Mouse (Mus musculus): ENCODE data around the gene Vmn1r124. TPM values are rescaled to one million over a fixed set of nuclear protein-coding genes. Genes with fewer than 3 reads are reported as not detected.

Gene Vmn1r124
- polyA plus RNA-seq (2014; fragmentation: Illumina TruSeq; extraction: RNeasy Lipid Tissue Mini Kit (QIAGEN cat#74804)): not detected

DNA sequence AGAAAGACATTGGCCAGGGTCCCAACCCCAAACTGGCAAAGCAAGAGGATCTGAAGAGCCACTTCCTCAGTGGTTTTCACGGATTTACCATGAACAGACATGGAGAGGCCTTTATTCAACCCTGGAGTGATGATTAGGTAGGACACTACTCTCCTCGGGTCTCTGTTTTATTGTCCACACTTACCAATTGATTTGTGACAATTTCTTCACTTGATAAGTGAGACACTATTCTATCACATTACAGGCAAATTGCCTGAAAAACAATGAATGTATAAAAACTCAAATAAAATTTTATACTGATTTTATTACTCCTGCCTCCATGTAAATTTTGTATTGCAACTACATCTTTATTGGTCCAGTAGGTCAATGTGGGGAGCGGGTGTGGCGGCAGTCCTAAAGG is at the start of gene Vmn1r124:
TSS of gene Vmn1r124 (minus strand) at position 101 of the 400 bp plus-strand sequence.

GRCm38 (mm10) chr7:21301367-21301766 is 41.0 kb upstream of the Vmn1r124 start, which contains the start of gene Vmn1r126:
Vmn1r126 (minus strand) TSS chr7:21301467.

DNA sequence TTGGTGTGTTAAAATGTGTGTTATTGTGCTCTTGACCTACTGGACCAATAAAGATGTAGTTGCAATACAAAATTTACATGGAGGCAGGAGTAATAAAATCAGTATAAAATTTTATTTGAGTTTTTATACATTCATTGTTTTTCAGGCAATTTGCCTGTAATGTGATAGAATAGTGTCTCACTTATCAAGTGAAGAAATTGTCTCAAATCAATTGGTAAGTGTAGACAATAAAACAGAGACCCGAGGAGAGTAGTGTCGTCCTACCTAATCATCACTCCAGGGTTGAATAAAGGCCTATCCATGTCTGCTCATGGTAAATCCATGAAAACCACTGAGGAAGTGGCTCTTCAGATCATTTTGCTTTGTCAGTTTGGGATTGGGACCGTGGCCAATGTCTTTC is 11.5 kb upstream of the Vmn1r124 start, which contains the start of gene Vmn1r125:
TSS of gene Vmn1r125 (plus strand) at position 301 of the 400 bp plus-strand sequence.

Other genes starting within 250 kb of the Vmn1r124 start
- gene Vmn1r119, start 248.2 kb downstream of the Vmn1r124 start, polyA plus RNA-seq (2014; fragmentation: Illumina TruSeq; extraction: RNeasy Lipid Tissue Mini Kit (QIAGEN cat#74804)): not detected
- not detected for gene Vmn1r120, start 206.8 kb downstream of the Vmn1r124 start, polyA plus RNA-seq (2014; fragmentation: Illumina TruSeq; extraction: RNeasy Lipid Tissue Mini Kit (QIAGEN cat#74804))
- not detected for gene Vmn1r121, start 162.1 kb downstream of the Vmn1r124 start, polyA plus RNA-seq (2014; fragmentation: Illumina TruSeq; extraction: RNeasy Lipid Tissue Mini Kit (QIAGEN cat#74804))
- gene Vmn1r122, start 126.5 kb downstream of the Vmn1r124 start, polyA plus RNA-seq (2014; fragmentation: Illumina TruSeq; extraction: RNeasy Lipid Tissue Mini Kit (QIAGEN cat#74804)): not detected
- gene Vmn1r123, start 98.4 kb downstream of the Vmn1r124 start, polyA plus RNA-seq (2014; fragmentation: Illumina TruSeq; extraction: RNeasy Lipid Tissue Mini Kit (QIAGEN cat#74804)): not detected
- gene Gm5157, start 70.2 kb downstream of the Vmn1r124 start, polyA plus RNA-seq (2014; fragmentation: Illumina TruSeq; extraction: RNeasy Lipid Tissue Mini Kit (QIAGEN cat#74804)): not detected
- not detected for gene Vmn1r125, start 11.6 kb upstream of the Vmn1r124 start, polyA plus RNA-seq (2014; fragmentation: Illumina TruSeq; extraction: RNeasy Lipid Tissue Mini Kit (QIAGEN cat#74804))
- not detected for gene Vmn1r126, start 40.9 kb upstream of the Vmn1r124 start, polyA plus RNA-seq (2014; fragmentation: Illumina TruSeq; extraction: RNeasy Lipid Tissue Mini Kit (QIAGEN cat#74804))
- gene Vmn1r127, start 59.2 kb upstream of the Vmn1r124 start, polyA plus RNA-seq (2014; fragmentation: Illumina TruSeq; extraction: RNeasy Lipid Tissue Mini Kit (QIAGEN cat#74804)): not detected
- not detected for gene Vmn1r128, start 88.8 kb upstream of the Vmn1r124 start, polyA plus RNA-seq (2014; fragmentation: Illumina TruSeq; extraction: RNeasy Lipid Tissue Mini Kit (QIAGEN cat#74804))
- not detected for gene Vmn1r129, start 100.7 kb upstream of the Vmn1r124 start, polyA plus RNA-seq (2014; fragmentation: Illumina TruSeq; extraction: RNeasy Lipid Tissue Mini Kit (QIAGEN cat#74804))
- gene Gm6882, start 172.1 kb upstream of the Vmn1r124 start, polyA plus RNA-seq (2014; fragmentation: Illumina TruSeq; extraction: RNeasy Lipid Tissue Mini Kit (QIAGEN cat#74804)): not detected

All from ovary, adult 10 weeks (tissue).